In the genomic region with DNA sequence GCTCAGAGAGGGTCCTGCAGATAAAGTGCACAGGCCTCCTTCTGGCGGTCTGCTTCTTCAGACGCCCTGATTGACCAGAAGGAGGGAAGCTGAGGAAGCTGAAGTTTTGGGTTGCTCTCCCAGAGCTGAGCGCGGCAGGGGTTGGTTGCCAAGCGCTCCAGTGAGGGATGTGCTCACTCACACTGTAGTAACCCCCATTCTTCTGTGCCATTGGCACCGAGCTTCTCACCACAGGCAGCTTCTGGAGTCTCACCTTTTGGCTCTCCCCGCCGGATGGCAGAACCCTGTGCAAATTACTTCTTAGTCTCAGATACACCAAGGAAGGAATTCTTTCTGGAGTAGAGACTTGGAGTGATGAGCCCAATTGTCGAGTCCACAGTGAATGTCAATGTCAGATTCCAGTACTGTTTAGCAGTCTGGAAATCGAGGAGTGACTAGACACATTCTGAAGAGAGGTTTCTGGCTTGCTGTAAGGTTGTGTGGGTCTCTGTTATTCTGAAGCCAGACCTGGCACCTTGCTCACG, we compare ENCODE assay signal across 20 mouse cellular contexts.
DNase-seq lines count a peak whose midpoint lies in the region; ATAC-seq and TF ChIP-seq lines count a peak whose summit lies in the region.
"Had no signal": no experiment of that assay in that cellular context is flagged by ENCODE, and none has a peak within 500 bp of the region (broad histone marks: within the 10 kb centered on the region; RNA-seq: fewer than 3 reads in every experiment).

No protein-coding gene starts in this region.

- peak; percentile 60 for ATAC-seq in hindbrain, embryonic 16.5 days
- ATAC-seq in forebrain, embryonic 13.5 days = no peak

- H3K36me3 ChIP-seq in hindbrain, embryonic 16.5 days (ENCODE audit: control insufficient read depth, insufficient read depth, low read length) = no peaks in the 10 kb centered on the region
- no peaks in the 10 kb centered on the region for H3K36me3 ChIP-seq in hindbrain, embryonic 10.5 days
- H3K36me3 ChIP-seq in forebrain, embryonic 13.5 days (ENCODE audit: poor library complexity, severe bottlenecking) = no peaks in the 10 kb centered on the region
- H3K36me3 ChIP-seq: liver, embryonic 15.5 days; neural tube, embryonic 12.5 days had no signal

- TF ChIP-seq POLR2A in cerebellum, adult 2 months (IDR thresholded peaks at IDR 0.05; ENCODE audit: borderline replicate concordance, insufficient read depth, low read length) = no peak

- 58% methylated on average over 11 of the region's 11 CpGs for WGBS in hindbrain, embryonic 16.5 days
- WGBS in hindbrain, embryonic 10.5 days = 64% methylated on average over 11 of the region's 11 CpGs
- 18% methylated on average over 11 of the region's 11 CpGs for WGBS in cerebellum, adult 2 months
- WGBS in forebrain, embryonic 13.5 days = 74% methylated on average over 11 of the region's 11 CpGs

- no peak overlapping the region for H3K27ac ChIP-seq in hindbrain, embryonic 16.5 days (ENCODE audit: low read depth, low read length)
- H3K27ac ChIP-seq in hindbrain, embryonic 10.5 days = no peak overlapping the region
- no peak overlapping the region for H3K27ac ChIP-seq in cerebellum, adult 2 months (ENCODE audit: insufficient read depth, low read length)
- no peak overlapping the region for H3K27ac ChIP-seq in forebrain, embryonic 13.5 days
- H3K27ac ChIP-seq: gastrocnemius, adult 2 months; liver, embryonic 15.5 days; macrophage; neural tube, embryonic 12.5 days; stomach, postnatal 0 days had no signal

- no peak overlapping the region for H3K4me2 ChIP-seq in hindbrain, embryonic 16.5 days (ENCODE audit: low read length)
- no peak overlapping the region for H3K4me2 ChIP-seq in forebrain, embryonic 13.5 days
- H3K4me2 ChIP-seq: liver, embryonic 15.5 days; neural tube, embryonic 12.5 days had no signal

- H3K4me1 ChIP-seq in hindbrain, embryonic 16.5 days (ENCODE audit: control insufficient read depth, insufficient read depth, low read depth, low read length) = peaks cover 5% of the 10 kb centered on the region
- no peaks in the 10 kb centered on the region for H3K4me1 ChIP-seq in hindbrain, embryonic 10.5 days (replicated peaks)
- peaks cover 35% of the 10 kb centered on the region for H3K4me1 ChIP-seq in cerebellum, adult 2 months (ENCODE audit: control insufficient read depth, insufficient read depth, low read length)
- H3K4me1 ChIP-seq in forebrain, embryonic 13.5 days = no peaks in the 10 kb centered on the region
- H3K4me1 ChIP-seq: liver, embryonic 15.5 days; neural tube, embryonic 12.5 days had no signal

- no peak for TF ChIP-seq CTCF in cerebellum, adult 2 months (IDR thresholded peaks at IDR 0.05; ENCODE audit: borderline replicate concordance, insufficient read depth, low read depth, low read length)

- no peak overlapping the region for H3K4me3 ChIP-seq in hindbrain, embryonic 16.5 days (ENCODE audit: low read length)
- no peak overlapping the region for H3K4me3 ChIP-seq in hindbrain, embryonic 10.5 days
- H3K4me3 ChIP-seq in cerebellum, adult 2 months (replicated peaks; ENCODE audit: insufficient read depth, low read depth, low read length) = no peak overlapping the region
- no peak overlapping the region for H3K4me3 ChIP-seq in forebrain, embryonic 13.5 days
- H3K4me3 ChIP-seq: gastrocnemius, adult 2 months; liver, embryonic 15.5 days; neural tube, embryonic 12.5 days had no signal

- H3K9me3 ChIP-seq in hindbrain, embryonic 16.5 days (ENCODE audit: control insufficient read depth, low read length) = no peaks in the 10 kb centered on the region
- no peaks in the 10 kb centered on the region for H3K9me3 ChIP-seq in hindbrain, embryonic 10.5 days
- no peaks in the 10 kb centered on the region for H3K9me3 ChIP-seq in forebrain, embryonic 13.5 days (replicated peaks)
- H3K9me3 ChIP-seq: liver, embryonic 15.5 days; neural tube, embryonic 12.5 days had no signal

- no peaks in the 10 kb centered on the region for H3K27me3 ChIP-seq in hindbrain, embryonic 16.5 days (replicated peaks; ENCODE audit: control insufficient read depth, insufficient read depth, low read length)
- H3K27me3 ChIP-seq in hindbrain, embryonic 10.5 days (ENCODE audit: insufficient read depth, poor library complexity, severe bottlenecking) = no peaks in the 10 kb centered on the region
- H3K27me3 ChIP-seq in cerebellum, adult 2 months (ENCODE audit: control insufficient read depth, insufficient read depth, low read length) = no peaks in the 10 kb centered on the region
- H3K27me3 ChIP-seq in forebrain, embryonic 13.5 days = no peaks in the 10 kb centered on the region
- H3K27me3 ChIP-seq: liver, embryonic 15.5 days; neural tube, embryonic 12.5 days had no signal

- DNase-seq in hindbrain, embryonic 10.5 days (ENCODE audit: low spot score) = no peak
- DNase-seq in brain, adult 2 months (ENCODE audit: low read depth, low spot score) = peak; percentile 65
- peak; percentile 59 to 65 for DNase-seq in cerebellum, adult 2 months
- peak; percentile 58 to 63 for DNase-seq in cerebellum, postnatal 25 days
- DNase-seq in layer of hippocampus, adult 18-20 months (ENCODE audit: low spot score in 2 of 2) = no peak
- DNase-seq: adrenal gland, adult 2 months; gastrocnemius, adult 2 months; kidney, adult 18-20 months; kidney, postnatal 4 days; layer of hippocampus, adult 9-11 months; liver; right cerebral cortex, postnatal 14 days; thymus, adult 2 months; thymus, postnatal 4 days had no signal

- H3K9ac ChIP-seq in hindbrain, embryonic 16.5 days (ENCODE audit: low read depth, low read length) = no peak overlapping the region
- no peak overlapping the region for H3K9ac ChIP-seq in forebrain, embryonic 13.5 days
- H3K9ac ChIP-seq: liver, embryonic 15.5 days; neural tube, embryonic 12.5 days had no signal

Comparison
In these comparisons a context has a peak if more than half of its experiments do, and no peak if none do; other contexts are left out.
1. DNase-seq: peak in brain, adult 2 months (single experiment), cerebellum, adult 2 months (2 of 2) and cerebellum, postnatal 25 days (2 of 2); none in hindbrain, embryonic 10.5 days (single experiment) and layer of hippocampus, adult 18-20 months (0 of 2).